Mouse (Mus musculus): Measurements from ENCODE around the gene Sgo2a.

Sgo2a gene

GRCm38 (mm10) chr1:57995432-57996132 lies at the start of gene Sgo2a:
Gene Sgo2a (plus strand): TSS chr1:57995971.
- peak; percentile 98 for DNase-seq (ENCODE audit: low read depth, low spot score)

GRCm38 (mm10) chr1:57947552-57948347 lies 48.0 kb upstream of the Sgo2a start:
- DNase-seq (ENCODE audit: low read depth, low spot score) = peak; percentile 14

- DNase-seq (ENCODE audit: low read depth, low spot score) = peak; percentile 29
Measured at GRCm38 (mm10) chr1:57949195-57949594, 46.6 kb upstream of the Sgo2a start.

GRCm38 (mm10) chr1:57949716-57950115 lies 46.1 kb upstream of the Sgo2a start:
- no peak for DNase-seq (ENCODE audit: low read depth, low spot score)

- no peak for DNase-seq (ENCODE audit: low read depth, low spot score)
Measured at GRCm38 (mm10) chr1:57952509-57952908, 43.3 kb upstream of the Sgo2a start.

GRCm38 (mm10) chr1:57953586-57954375 lies 42.0 kb upstream of the Sgo2a start:
- DNase-seq (ENCODE audit: low read depth, low spot score) = no peak

GRCm38 (mm10) chr1:57954376-57954765 lies 41.4 kb upstream of the Sgo2a start:
- DNase-seq (ENCODE audit: low read depth, low spot score) = no peak

- no peak for DNase-seq (ENCODE audit: low read depth, low spot score)
Measured at GRCm38 (mm10) chr1:57955774-57956173, 40.0 kb upstream of the Sgo2a start.

GRCm38 (mm10) chr1:57969327-57970271 lies 26.2 kb upstream of the Sgo2a start:
- peak; percentile 95 for DNase-seq (ENCODE audit: low read depth, low spot score)

GRCm38 (mm10) chr1:57971588-57971987 lies 24.2 kb upstream of the Sgo2a start:
- no peak for DNase-seq (ENCODE audit: low read depth, low spot score)

GRCm38 (mm10) chr1:57976860-57977259 lies 18.9 kb upstream of the Sgo2a start:
- no peak for DNase-seq (ENCODE audit: low read depth, low spot score)

- peak; percentile 69 for DNase-seq (ENCODE audit: low read depth, low spot score)
Measured at GRCm38 (mm10) chr1:57989052-57989600, 6.6 kb upstream of the Sgo2a start.

- no peak for DNase-seq (ENCODE audit: low read depth, low spot score)
Measured at GRCm38 (mm10) chr1:57991277-57991676, 4.5 kb upstream of the Sgo2a start.

GRCm38 (mm10) chr1:57996133-57996615 lies 403 bp downstream of the Sgo2a start:
- DNase-seq (ENCODE audit: low read depth, low spot score) = no peak

- DNase-seq (ENCODE audit: low read depth, low spot score) = peak; percentile 45
Measured at GRCm38 (mm10) chr1:57998146-57998545, 2.4 kb downstream of the Sgo2a start.

- peak; percentile 56 for DNase-seq (ENCODE audit: low read depth, low spot score)
Measured at GRCm38 (mm10) chr1:58006388-58006787, 10.6 kb downstream of the Sgo2a start.

GRCm38 (mm10) chr1:58018856-58019255 lies 23.1 kb downstream of the Sgo2a start, which contains the start of gene Kctd18:
Gene Kctd18 (minus strand): TSS chr1:58018956.
- no peak for DNase-seq (ENCODE audit: low read depth, low spot score)

- no peak for DNase-seq (ENCODE audit: low read depth, low spot score)
Measured at GRCm38 (mm10) chr1:58027707-58028106, 31.9 kb downstream of the Sgo2a start.

- DNase-seq (ENCODE audit: low read depth, low spot score) = peak; percentile 96
Measured at GRCm38 (mm10) chr1:58029636-58030117, 33.9 kb downstream of the Sgo2a start, which contains the start of gene Aox1. Gene Aox1 (plus strand): TSS chr1:58029931.
